Mouse (Mus musculus): ENCODE data around the gene Slc27a1.
A peak's percentile ranks its signal among the peaks of the same experiment; 100 is the strongest.
"Not testable (repeated sequence)": the region's sequence is repeated elsewhere in the genome, so short reads cannot be mapped to it uniquely, and the experiment has no call there.

Gene Slc27a1

GRCm38 (mm10) chr8:71568387-71568937 is at the start of gene Slc27a1:
Slc27a1 (plus strand) TSS chr8:71568882.
- DNase-seq (ENCODE audit: inconsistent ontology term) = peak; percentile 64

DNA sequence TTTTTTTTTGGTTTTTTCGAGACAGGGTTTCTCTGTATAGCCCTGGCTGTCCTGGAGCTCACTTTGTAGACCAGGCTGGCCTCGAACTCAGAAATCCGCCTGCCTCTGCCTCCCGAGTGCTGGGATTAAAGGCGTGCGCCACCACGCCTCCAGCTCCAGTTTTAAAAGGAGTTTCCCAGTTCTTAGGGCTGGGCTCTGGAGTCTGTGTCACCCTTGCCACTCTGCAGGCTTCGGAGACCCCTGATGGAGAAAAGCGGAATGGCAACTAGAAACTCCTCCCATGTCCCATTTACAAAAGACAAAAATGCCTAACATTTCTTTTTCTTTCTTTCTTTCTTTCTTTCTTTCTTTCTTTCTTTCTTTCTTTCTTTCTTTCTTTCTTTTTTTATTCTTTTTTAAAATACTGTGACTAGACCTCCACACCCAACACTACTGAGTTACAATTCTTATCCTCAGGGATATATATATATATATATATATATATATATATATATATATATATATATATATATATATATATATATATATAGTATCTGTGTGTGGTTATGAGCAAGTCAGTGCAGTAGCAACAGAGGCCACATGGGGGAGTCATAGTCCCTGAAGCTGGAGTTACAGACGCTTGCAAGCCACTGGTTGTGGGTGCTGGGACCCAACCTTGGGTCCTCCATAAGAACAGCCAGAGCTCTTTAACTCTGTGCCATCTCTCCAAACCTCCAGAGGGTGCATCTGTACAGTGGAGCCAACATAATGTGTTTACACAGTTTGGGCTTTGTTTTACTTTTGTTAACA is 49.5 kb upstream of the Slc27a1 start:
- peak; percentile 73 for DNase-seq (ENCODE audit: inconsistent ontology term)

GRCm38 (mm10) chr8:71521634-71522033 is 47.0 kb upstream of the Slc27a1 start:
- DNase-seq (ENCODE audit: inconsistent ontology term) = peak; percentile 91

- DNase-seq (ENCODE audit: inconsistent ontology term) = no peak
Measured at GRCm38 (mm10) chr8:71525226-71526050, 43.2 kb upstream of the Slc27a1 start, which contains the start of gene Ccdc194. Ccdc194 (minus strand) TSS chr8:71525711.

- DNase-seq (ENCODE audit: inconsistent ontology term) = no peak
Measured at GRCm38 (mm10) chr8:71526272-71526671, 42.4 kb upstream of the Slc27a1 start.

- DNase-seq (ENCODE audit: inconsistent ontology term) = no peak
Measured at GRCm38 (mm10) chr8:71527162-71527870, 41.4 kb upstream of the Slc27a1 start.

- DNase-seq (ENCODE audit: inconsistent ontology term) = no peak
Measured at GRCm38 (mm10) chr8:71528362-71529073, 40.2 kb upstream of the Slc27a1 start.

DNA sequence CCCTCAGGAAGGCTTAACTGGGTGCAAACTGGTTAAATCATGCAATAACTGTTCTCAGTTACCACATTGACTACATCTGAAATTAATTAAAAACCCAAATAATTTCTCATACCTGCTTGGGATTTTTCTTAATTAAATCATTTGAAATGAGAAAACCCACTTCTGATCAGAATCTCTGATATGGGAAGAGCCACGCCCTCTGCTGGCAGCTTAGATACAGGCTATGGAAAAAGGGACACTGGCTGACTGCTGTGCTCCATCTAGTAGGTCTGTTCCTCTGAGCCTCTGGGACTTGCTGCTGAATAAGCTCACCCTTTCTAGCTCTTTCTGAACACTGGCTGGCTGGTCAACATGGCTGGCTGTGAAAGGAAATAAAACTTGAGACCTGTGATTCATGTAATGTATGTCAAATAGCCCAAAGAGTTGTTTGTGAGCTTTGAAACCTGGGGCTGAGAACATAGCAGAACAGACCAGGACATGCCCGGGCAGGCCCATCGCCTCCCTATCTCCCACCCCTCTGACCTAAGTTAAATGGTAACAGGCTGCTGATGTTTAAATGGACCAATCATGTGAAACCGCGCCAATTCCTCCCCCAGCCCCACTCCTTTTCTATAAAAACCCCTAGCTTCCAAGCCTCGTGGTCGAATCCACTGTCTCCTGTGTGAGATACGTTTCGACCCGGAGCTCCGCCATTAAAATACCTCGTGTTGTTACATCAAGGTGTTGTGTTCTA is 37.8 kb upstream of the Slc27a1 start:
- DNase-seq (ENCODE audit: inconsistent ontology term) = not testable (repeated sequence)

DNA sequence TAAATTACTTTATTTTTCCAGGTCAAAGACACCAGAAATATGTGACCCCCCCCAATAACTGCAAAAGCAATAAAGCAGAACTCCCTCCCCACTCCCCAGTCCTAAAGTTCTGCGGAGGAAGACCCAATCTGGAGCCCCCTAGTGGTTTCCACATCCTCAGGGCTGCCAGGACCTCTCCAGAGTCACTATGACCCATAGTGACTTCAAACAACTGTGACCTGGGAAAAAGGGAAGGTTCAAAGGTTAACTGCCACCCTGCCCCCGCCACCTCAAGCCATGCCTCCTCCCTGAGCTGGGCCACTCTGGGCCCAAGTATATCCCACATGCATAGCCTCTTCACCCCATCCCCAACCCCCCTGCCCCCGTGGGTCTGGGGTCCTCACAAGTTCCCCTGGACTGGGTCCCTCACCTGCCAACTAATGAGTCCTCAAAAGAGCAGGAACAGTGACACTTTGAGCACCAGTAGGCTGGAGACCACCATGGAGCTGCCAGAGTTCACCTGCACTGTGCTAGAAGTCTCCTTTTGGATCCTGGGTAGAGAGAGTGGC is 34.3 kb upstream of the Slc27a1 start:
- DNase-seq (ENCODE audit: inconsistent ontology term) = no peak

DNA sequence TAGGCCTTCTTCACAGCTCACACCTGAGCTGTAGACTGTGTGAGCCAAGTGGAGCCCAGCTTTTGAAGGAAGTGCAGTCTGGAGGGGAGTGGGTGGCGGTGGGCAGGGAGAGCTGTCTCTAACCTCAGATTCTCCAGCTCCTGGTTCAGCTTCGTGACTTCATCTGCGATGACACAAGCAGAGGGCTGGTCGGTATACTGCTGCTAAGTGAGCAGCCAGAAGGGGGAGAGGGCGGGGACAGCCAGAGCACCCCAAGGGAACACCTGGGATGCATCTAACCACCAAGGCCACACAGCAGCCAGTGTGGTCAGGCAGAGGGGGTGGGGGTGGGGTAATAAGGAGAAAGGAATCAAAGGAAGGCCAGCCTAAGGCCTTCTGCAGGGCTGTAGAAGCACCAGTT is 33.0 kb upstream of the Slc27a1 start:
- no peak for DNase-seq (ENCODE audit: inconsistent ontology term)

GRCm38 (mm10) chr8:71537028-71537867 is 31.4 kb upstream of the Slc27a1 start, which contains the start of gene Bst2:
Bst2 (minus strand) TSS chr8:71537456.
- peak; percentile 94 for DNase-seq (ENCODE audit: inconsistent ontology term)

DNA sequence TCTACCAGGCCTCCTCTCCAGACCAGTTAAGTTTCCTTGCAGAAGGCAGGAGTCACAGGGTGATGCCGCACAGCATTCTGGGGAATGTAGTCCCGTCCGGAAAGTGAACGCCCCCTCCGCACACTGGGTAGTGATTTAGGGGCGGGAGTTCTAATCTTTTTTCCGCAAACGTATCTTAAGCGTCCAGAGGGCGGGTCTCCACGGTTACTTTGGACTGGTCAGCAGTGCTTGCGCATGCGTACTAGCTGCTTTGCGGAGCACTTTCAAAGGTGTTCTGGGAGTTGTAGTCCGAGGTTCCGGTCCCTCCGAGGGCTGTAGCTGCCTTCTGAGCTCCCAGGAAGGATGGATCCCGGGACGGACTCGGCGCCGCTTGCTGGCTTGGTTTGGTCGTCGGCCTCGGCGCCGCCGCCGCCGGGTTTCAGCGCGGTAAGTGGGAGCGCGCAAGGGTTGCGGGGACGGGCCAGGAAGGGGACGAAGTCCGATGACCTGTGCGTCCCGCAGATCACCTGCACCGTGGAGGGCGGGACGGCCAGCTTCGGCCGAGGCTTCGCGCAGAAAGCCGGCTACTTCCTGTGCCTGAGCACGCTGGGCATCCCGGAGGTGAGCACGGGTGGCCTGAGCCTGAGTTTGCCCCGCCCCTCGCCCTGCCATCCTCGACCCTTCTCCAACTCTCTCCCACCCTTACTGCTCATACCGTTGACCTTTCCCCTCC is 25.9 kb upstream of the Slc27a1 start, which contains the start of gene Mvb12a:
TSS of gene Mvb12a (plus strand) at position 291 of the 712 bp plus-strand sequence.
- DNase-seq (ENCODE audit: inconsistent ontology term) = peak; percentile 97

GRCm38 (mm10) chr8:71543755-71544154 is 24.9 kb upstream of the Slc27a1 start:
- DNase-seq (ENCODE audit: inconsistent ontology term) = no peak

GRCm38 (mm10) chr8:71545053-71545452 is 23.6 kb upstream of the Slc27a1 start:
- no peak for DNase-seq (ENCODE audit: inconsistent ontology term)

DNA sequence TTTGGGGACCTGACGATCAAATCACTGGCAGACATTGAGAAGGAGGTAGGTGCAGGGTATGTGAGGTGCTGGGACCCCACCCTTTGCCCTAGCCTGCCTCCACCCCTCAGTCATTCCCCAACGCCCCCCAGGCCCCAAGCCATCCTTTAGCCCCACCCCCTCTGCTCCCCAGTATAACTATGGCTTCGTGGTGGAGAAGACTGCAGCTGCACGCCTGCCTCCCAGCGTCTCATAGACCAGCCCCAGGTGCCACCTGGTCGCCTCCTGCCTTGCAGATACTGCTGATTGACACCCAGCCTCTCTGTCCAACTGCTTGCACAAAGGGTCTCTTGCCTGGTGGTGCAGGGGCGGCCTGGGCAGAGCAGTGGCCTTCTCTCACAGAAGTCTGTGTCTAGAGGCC is 21.1 kb upstream of the Slc27a1 start:
- DNase-seq (ENCODE audit: inconsistent ontology term) = no peak

DNA sequence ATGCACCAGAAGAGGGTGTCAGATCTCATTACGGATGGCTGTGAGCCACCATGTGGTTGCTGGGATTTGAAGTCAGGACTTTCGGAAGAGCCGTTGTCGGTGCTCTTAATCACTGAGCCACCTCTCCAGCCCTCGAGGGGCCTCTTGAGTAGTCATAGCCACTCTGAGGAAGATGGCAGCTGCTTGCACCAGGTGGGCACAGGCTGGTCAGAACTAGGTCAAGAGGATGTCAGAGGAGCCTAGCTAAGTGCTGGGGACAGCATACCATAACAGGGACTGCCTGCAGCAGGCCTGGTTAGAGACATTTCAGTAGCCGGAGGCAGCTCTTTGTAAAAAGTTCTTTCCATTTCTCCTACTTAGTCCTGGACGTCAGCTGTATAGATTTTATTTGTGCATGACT is 17.9 kb upstream of the Slc27a1 start:
- DNase-seq (ENCODE audit: inconsistent ontology term) = no peak

DNA sequence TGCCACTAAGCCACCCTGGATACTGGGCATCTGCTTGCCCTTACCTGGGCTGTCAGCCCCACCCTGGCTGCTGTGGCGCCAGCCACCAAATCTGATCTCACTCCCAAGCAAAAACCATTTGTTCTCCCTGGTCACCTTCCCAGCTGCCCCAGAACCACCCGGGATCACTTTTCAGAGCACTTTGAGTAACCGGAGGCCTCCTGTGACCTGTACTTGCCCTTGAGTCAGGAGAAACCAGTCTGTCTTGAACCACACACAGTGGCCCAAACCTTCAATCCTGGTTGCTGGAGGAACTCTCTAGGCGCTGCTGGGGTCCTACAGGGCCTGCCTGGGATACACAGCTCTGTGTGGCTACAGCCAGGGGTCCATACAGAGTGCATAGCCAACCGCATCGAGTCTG is 15.9 kb upstream of the Slc27a1 start:
- DNase-seq (ENCODE audit: inconsistent ontology term) = no peak

DNA sequence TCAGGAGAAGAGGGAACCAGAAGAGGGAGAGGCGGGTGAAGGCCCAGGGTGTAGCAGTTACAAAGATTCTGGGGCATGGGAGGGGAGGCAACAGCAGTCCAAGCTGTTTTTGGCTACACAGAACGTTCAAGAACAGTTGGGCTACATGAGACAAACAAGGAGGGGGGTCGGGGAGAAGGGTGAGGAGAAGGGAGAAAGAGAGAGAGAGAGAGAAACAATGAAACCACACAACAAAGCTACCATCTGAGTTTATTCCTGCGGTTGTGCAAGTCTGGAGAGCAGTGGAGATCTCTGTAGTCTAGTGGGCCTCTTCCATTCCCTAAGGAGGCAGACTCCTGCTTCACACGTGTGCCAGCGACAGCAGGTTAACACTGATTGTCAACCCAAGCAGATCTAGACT is 14.7 kb upstream of the Slc27a1 start:
- DNase-seq (ENCODE audit: inconsistent ontology term) = no peak
